Mouse (Mus musculus) midbrain, postnatal 0 days (tissue): Measurements from ENCODE around the gene Bbip1. TPM values are rescaled to one million over a fixed set of nuclear protein-coding genes. Genes with fewer than 3 reads are reported as not detected.
A peak's percentile ranks its signal among the peaks of the same experiment; 100 is the strongest.

Experiments used
- ATAC-seq: fragments of 200-750 bp; cut with Nextera tagmentation; 2 replicates; pipeline ENCODE4 v1.8.0; 2017; ENCODE audit warnings: moderate number of reproducible peaks, mild to moderate bottlenecking, moderate TSS enrichment, moderate library complexity; ENCODE audit not compliant: low FRiP score
- DNase-seq: peaks from one replicate; pipeline ENCODE4 v3.0.0-alpha.2; 2015; ENCODE audit warnings: low spot score
- H3K27ac ChIP-seq: fragments of 300-500 bp; sonication (generic); 2 replicates; pipeline ENCODE4 v1.5.1; 2014; ENCODE audit warnings: low read depth, mild to moderate bottlenecking, low read length, mixed read lengths
- H3K27me3 ChIP-seq: fragments of 300-500 bp; sonication (generic); 2 replicates; pipeline ENCODE4 v1.6.1; 2014; ENCODE audit warnings: low read length, control low read depth, mixed read lengths; ENCODE audit not compliant: insufficient read depth
- H3K36me3 ChIP-seq: fragments of 300-500 bp; sonication (generic); 2 replicates; pipeline ENCODE4 v1.6.1; 2014; ENCODE audit warnings: low read length, control low read depth, mixed read lengths; ENCODE audit not compliant: insufficient read depth
- H3K4me1 ChIP-seq: fragments of 300-500 bp; sonication (generic); 2 replicates; pipeline ENCODE4 v1.6.1; 2014; ENCODE audit warnings: mild to moderate bottlenecking, control low read depth, antibody characterized with exemption, low read length, mixed read lengths; ENCODE audit not compliant: insufficient read depth
- H3K4me2 ChIP-seq: fragments of 300-500 bp; sonication (generic); 2 replicates; pipeline ENCODE4 v1.6.1; 2014; ENCODE audit warnings: low read depth, mild to moderate bottlenecking, low read length, mixed read lengths; ENCODE audit not compliant: poor library complexity, severe bottlenecking
- H3K4me3 ChIP-seq: fragments of 300-500 bp; sonication (generic); 2 replicates; pipeline ENCODE4 v1.5.1; 2014; ENCODE audit warnings: low read depth, mild to moderate bottlenecking, low read length, moderate library complexity
- H3K9ac ChIP-seq: fragments of 300-500 bp; sonication (generic); replicated peaks from 2 replicates; pipeline ENCODE4 v1.6.1; 2014; ENCODE audit warnings: mild to moderate bottlenecking, low read length, moderate library complexity, mixed read lengths; ENCODE audit not compliant: poor library complexity, severe bottlenecking
- H3K9me3 ChIP-seq: fragments of 300-500 bp; sonication (generic); 2 replicates; pipeline ENCODE4 v1.6.1; 2016; ENCODE audit warnings: low read length, control low read depth
- CTCF ChIP-seq: IDR thresholded peaks from 2 replicates; pipeline ENCODE4 v1.5.1; 2016; ENCODE audit warnings: antibody characterized with exemption, mild to moderate bottlenecking
- WGBS: fragments of 180-500 bp; shearing (Covaris S2); extraction: QIAGEN DNeasy Blood & Tissue Kit; methylation state at CpG from one replicate; pipeline ENCODE4 v1.1.7; 2014; 5-methylcytosine and 5-hydroxymethylcytosine counted together
- polyA plus RNA-seq: library from polyadenylated mRNA; unstranded; fragments of >200 nt; fragmentation: Nextera tagmentation; extraction: Ambion mirVana; gene quantifications from 2 replicates; pipeline ENCODE4 v1.2.1, GENCODE M21; 2015
- total RNA-seq: library from RNA; depleted of rRNA; stranded (reverse); fragments of >200 nt; gene quantifications from 2 replicates; pipeline ENCODE4 v1.2.3, GENCODE M21; 2014

The Bbip1 gene
- total and polyA plus RNA-seq, 2 experiments from 2014 or later: 74.2 to 154 TPM

DNA sequence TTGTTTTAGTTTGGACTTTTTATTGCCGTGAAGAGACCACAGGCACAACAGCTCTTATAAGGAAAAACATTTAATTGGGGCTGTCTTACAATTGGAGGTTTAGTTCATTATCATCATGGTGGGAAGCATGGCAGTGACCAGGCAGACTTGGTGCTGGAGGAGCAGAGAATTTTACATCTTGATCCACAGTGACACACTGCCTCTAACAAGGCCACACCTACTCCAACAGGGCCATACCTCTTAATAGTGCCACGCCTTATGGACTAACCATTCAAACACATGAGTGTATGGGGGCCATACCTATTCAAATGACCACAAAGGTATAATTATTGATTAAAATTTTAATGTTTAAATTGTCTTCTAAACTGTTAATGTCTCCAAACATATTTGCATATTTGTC, 13.1 kb upstream of the Bbip1 start:
- 96% methylated on average over 2 of the region's 2 CpGs for WGBS
- no peak overlapping the region for H3K4me2 ChIP-seq
- DNase-seq (no peak), ATAC-seq (no peak)
- H3K4me3 ChIP-seq: no peak overlapping the region
- no peak overlapping the region for H3K9ac ChIP-seq
- H3K27ac ChIP-seq: no peak overlapping the region
- H3K27me3 ChIP-seq: no peaks in the 10 kb centered on the region
- H3K4me1 ChIP-seq: no peaks in the 10 kb centered on the region
- no peaks in the 10 kb centered on the region for H3K36me3 ChIP-seq
- TF ChIP-seq CTCF: no peak
- no peaks in the 10 kb centered on the region for H3K9me3 ChIP-seq

DNA sequence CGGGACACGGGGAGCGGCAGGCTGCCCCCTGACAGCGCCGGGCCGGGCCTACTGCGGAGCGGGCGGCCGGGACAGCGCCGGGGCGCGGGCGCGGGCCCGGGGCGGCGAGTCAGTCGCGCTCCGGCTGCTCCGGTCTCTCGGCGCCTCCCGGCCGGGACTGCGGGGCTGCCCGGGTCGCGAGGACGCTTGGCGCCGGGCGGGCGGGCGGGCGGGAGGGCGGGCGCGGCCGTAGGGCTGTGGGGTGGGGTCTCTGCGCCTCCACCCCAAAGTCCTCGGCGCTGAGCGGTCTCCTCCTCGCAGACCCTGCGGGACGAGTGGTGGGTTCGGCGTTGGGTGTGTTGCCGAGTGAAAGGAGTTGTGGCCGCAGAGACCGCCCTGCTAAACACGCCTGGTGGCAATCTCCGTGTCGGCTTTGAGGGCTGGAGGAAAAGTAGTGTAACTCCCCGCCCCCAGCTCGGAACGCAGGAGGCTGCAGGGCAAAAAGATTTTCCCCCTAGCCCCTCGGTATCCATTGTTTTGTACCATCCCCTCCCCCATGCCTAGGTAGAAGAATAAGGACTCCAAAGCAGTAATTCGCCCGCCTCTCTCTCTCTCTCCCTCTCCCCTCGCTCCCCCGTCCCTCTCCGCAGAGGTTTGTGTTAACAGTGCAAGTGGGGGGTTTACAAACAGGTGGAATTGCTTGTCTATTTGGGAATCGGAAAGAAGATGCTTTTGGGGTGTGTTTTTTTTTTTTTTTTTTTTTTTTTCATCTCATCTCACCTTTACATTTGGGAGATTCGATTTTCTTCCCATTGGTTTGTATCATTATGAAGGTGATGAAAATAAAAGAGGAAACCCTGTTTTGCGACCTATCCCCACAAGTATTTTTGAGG, 980 bp upstream of the Bbip1 start:
- DNase-seq (peak; percentile 47), ATAC-seq (no peak; the same call in 1 of the 2 replicates)
- peak overlapping the region; percentile 87 for H3K9ac ChIP-seq
- 1% methylated on average over 37 of the region's 69 CpGs for WGBS
- H3K4me2 ChIP-seq: peak overlapping the region; percentile 53
- H3K27me3 ChIP-seq: no peaks in the 10 kb centered on the region
- no peaks in the 10 kb centered on the region for H3K9me3 ChIP-seq
- peaks cover 6% of the 10 kb centered on the region; the same call in 1 of the 2 replicates for H3K4me1 ChIP-seq
- TF ChIP-seq CTCF: no peak
- no peaks in the 10 kb centered on the region for H3K36me3 ChIP-seq
- peak overlapping the region; percentile 76 for H3K4me3 ChIP-seq
- peak overlapping the region; percentile 86 for H3K27ac ChIP-seq

DNA sequence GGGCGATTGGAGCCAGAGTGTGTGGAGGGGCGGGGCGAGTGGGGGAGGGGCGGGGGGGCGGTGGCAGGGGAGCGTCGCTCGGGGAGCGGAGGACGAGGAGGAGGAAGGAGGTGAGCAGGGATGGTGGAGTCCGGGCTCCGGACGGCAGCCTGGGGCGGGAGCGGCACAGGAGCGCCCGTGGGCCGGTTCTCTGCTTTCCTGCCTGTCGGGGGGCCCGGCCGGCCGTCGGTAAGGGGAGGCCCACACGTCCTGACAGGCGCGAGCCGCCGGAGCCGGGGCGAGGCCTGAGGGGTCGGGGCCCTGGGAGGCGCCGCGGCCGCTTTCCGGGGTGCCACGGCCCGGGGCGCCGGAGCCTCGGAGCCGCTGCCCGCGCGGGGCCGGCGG, 351 bp upstream of the Bbip1 start:
- H3K4me3 ChIP-seq: peak overlapping the region; percentile 76
- no peaks in the 10 kb centered on the region for H3K36me3 ChIP-seq
- H3K27ac ChIP-seq: peak overlapping the region; percentile 86
- ATAC-seq (peak; percentile 65), DNase-seq (no peak)
- no peaks in the 10 kb centered on the region for H3K9me3 ChIP-seq
- 1% methylated on average over 24 of the region's 47 CpGs for WGBS
- peaks cover 6% of the 10 kb centered on the region; the same call in 1 of the 2 replicates for H3K4me1 ChIP-seq
- no peaks in the 10 kb centered on the region for H3K27me3 ChIP-seq
- peak overlapping the region; percentile 87 for H3K9ac ChIP-seq
- H3K4me2 ChIP-seq: peak overlapping the region; percentile 53
- no peak for TF ChIP-seq CTCF

DNA sequence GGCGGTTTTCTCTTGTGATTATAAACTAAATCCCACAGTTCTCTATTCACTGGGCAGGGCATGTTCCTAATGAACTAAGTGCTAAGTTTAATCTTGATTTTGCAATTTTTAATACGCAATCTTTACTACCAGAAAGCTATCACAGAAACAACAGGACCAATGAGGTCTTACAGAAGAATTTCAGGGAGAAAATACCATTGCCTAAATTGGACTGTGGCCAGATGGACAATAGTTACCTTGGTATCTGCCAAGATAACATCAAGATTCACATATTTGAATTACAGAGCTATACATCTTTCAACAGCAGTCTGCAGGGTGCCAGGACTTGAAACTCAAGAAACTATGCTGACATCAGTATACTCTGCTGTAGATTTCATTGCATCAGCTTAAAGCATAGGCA, 2.1 kb downstream of the Bbip1 start:
- H3K27me3 ChIP-seq: no peaks in the 10 kb centered on the region
- WGBS: 97% methylated on average over 2 of the region's 2 CpGs
- H3K36me3 ChIP-seq: no peaks in the 10 kb centered on the region
- no peak overlapping the region for H3K9ac ChIP-seq
- H3K4me2 ChIP-seq: no peak overlapping the region
- TF ChIP-seq CTCF: no peak
- no peak for DNase-seq
- no peak overlapping the region for H3K4me3 ChIP-seq
- H3K9me3 ChIP-seq: no peaks in the 10 kb centered on the region
- H3K27ac ChIP-seq: no peak overlapping the region
- peaks cover 6% of the 10 kb centered on the region; the same call in 1 of the 2 replicates for H3K4me1 ChIP-seq
- no peak for ATAC-seq

DNA sequence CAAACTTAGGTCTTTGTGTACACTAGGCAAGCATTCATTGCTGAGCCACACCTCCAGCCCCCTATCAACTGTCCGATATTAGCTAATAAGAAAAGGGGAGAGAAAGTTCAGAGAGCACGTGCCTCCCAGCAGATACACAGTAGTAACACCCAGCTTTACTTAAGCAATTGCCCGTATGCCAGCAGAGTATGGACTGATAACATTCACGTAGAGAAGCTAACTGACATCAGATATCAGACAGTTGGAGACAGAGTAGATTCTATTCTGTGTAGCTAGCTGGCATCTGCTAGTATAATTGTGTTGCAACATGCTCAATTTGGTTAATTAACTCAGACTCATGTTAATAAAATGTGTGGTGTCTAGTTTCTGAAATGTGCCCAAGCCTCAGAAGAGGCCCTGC, 3.3 kb downstream of the Bbip1 start:
- DNase-seq (no peak), ATAC-seq (no peak)
- Histone ChIP-seq H3K27me3 (no peaks in the 10 kb centered on the region), H3K27ac (no peak overlapping the region), H3K36me3 (no peaks in the 10 kb centered on the region), H3K4me1 (peaks cover 6% of the 10 kb centered on the region; the same call in 1 of the 2 replicates), H3K4me2 (no peak overlapping the region), H3K9me3 (no peaks in the 10 kb centered on the region), H3K9ac (no peak overlapping the region), H3K4me3 (no peak overlapping the region)
- WGBS: 89% methylated on average over 4 of the region's 4 CpGs
- TF ChIP-seq CTCF: no peak

DNA sequence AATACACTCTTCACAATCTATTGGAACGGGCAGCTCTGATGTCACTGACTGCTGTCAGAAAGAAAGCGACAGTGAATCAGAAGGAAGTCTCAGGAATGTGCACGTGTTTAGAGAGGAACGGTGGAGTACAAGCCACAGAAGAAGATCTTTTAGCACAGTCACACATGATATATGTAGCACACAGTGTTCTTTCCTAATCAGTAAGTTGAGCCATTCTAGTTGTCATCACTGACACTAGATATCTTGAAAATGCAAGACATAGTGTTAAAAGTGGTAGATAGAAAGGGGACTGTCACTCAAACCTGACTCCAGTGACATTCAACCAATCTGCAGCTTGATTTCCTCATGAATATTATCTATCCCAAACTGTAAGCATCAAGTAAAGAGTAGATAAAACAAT, 5.0 kb downstream of the Bbip1 start:
- Histone ChIP-seq H3K36me3 (no peaks in the 10 kb centered on the region), H3K9me3 (no peaks in the 10 kb centered on the region), H3K4me2 (no peak overlapping the region), H3K4me1 (peaks cover 6% of the 10 kb centered on the region; the same call in 1 of the 2 replicates), H3K27ac (no peak overlapping the region), H3K9ac (no peak overlapping the region), H3K4me3 (no peak overlapping the region), H3K27me3 (no peaks in the 10 kb centered on the region)
- WGBS: 93% methylated on average over 4 of the region's 4 CpGs
- no peak for TF ChIP-seq CTCF
- DNase-seq (no peak), ATAC-seq (no peak)
